Comparison of ENCODE assay signal across 8 mouse cellular contexts in the genomic region with DNA sequence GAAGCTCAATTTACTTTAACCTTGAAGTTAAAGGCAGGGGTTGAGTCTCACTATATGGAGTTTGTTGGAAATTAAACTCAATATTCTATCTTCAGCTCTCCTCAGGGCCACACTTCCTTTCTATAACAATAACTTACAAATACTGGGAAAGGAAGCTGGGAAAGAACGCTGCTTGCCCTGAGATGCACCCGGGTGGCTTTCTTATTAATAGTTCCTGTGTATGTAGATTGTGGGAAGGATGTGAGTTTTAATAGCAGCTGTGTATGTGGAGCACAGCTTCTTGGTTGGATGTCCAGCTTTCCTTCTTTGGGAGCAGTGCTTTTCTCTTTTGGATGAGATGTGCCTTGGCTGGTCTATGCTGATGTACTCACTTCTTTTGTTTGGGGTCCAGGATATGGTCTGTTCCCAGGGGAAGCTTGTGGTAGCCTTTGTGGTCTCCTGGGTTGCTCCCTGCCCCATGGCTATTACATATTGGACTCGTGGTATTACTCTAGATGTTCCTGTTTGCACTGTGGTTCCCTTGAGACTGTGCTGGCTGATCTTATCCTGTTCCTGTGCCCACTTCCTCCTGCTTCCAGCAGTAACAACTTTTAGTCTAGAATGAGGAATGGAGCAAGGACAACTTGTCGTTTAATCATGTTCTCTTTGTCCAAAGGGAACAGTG.
DNase-seq lines count a peak whose midpoint lies in the region; ATAC-seq and TF ChIP-seq lines count a peak whose summit lies in the region.

No protein-coding gene starts in this region.

- H3K4me1 ChIP-seq in lung, adult 2 months (ENCODE audit: control insufficient read depth, insufficient read depth, low read length): peaks cover 25% of the 10 kb centered on the region
- 0 out of 2 replicates have a peak, but pooled peaks cover 2% of the 10 kb centered on the region for H3K4me1 ChIP-seq in kidney, embryonic 15.5 days
- H3K4me1 ChIP-seq in stomach, embryonic 14.5 days (ENCODE audit: control insufficient read depth, insufficient read depth, low read length): no peaks in the 10 kb centered on the region

- 25% methylated on average over 4 of the region's 4 CpGs for WGBS in lung, adult 2 months
- WGBS in kidney, embryonic 15.5 days: 70% methylated on average over 4 of the region's 4 CpGs
- WGBS in stomach, embryonic 14.5 days: 76% methylated on average over 4 of the region's 4 CpGs

- 0 out of 2 replicates have a peak, but pooled peaks cover 5% of the 10 kb centered on the region for H3K36me3 ChIP-seq in kidney, embryonic 15.5 days
- no peaks in the 10 kb centered on the region for H3K36me3 ChIP-seq in stomach, embryonic 14.5 days (ENCODE audit: control insufficient read depth, insufficient read depth, low read length)

- H3K4me2 ChIP-seq in kidney, embryonic 15.5 days: no peak overlapping the region
- no peak overlapping the region for H3K4me2 ChIP-seq in stomach, embryonic 14.5 days (replicated peaks; ENCODE audit: low read depth, low read length)

- H3K9me3 ChIP-seq in kidney, embryonic 15.5 days (replicated peaks): no peaks in the 10 kb centered on the region
- H3K9me3 ChIP-seq in stomach, embryonic 14.5 days (ENCODE audit: control insufficient read depth, low read depth, low read length): no peaks in the 10 kb centered on the region

- DNase-seq in lung, adult 18-20 months: peak; percentile 26 to 48
- no peak for DNase-seq in lung, adult 2 months
- DNase-seq in heart, adult 18-20 months: peak; percentile 68 to 80
- DNase-seq in thymus, postnatal 25 days: no peak
- DNase-seq in embryo, embryonic 9.5 days (ENCODE audit: extremely low spot score): no peak
- DNase-seq in layer of hippocampus, adult 9-10 months (ENCODE audit: low spot score): no peak

- TF ChIP-seq CTCF in lung, adult 2 months (IDR thresholded peaks at IDR 0.05; ENCODE audit: insufficient read depth, low read length): no peak

- no peak overlapping the region for H3K4me3 ChIP-seq in lung, adult 2 months (replicated peaks; ENCODE audit: extremely low read depth, low read depth, low read length)
- H3K4me3 ChIP-seq in kidney, embryonic 15.5 days (replicated peaks): no peak overlapping the region
- no peak overlapping the region for H3K4me3 ChIP-seq in stomach, embryonic 14.5 days (ENCODE audit: low read depth, low read length)

- no peak overlapping the region for H3K9ac ChIP-seq in kidney, embryonic 15.5 days
- no peak overlapping the region for H3K9ac ChIP-seq in stomach, embryonic 14.5 days (replicated peaks; ENCODE audit: low read depth, low read length)

- H3K27ac ChIP-seq in kidney, embryonic 15.5 days: peak overlapping the region; percentile 48; the same call in 1 of the 2 replicates
- peak overlapping the region; percentile 33; the same call in 1 of the 2 replicates for H3K27ac ChIP-seq in stomach, embryonic 14.5 days (ENCODE audit: low read length)

- no peak for TF ChIP-seq POLR2A in lung, adult 2 months (IDR thresholded peaks at IDR 0.05; ENCODE audit: borderline replicate concordance, extremely low read depth, low read depth, low read length)

- ATAC-seq in kidney, embryonic 15.5 days (replicated peaks; ENCODE audit: low FRiP score): no peak
- no peak for ATAC-seq in stomach, embryonic 14.5 days (ENCODE audit: insufficient number of reproducible peaks, insufficient read depth, low FRiP score, low read depth)

- H3K27me3 ChIP-seq in kidney, embryonic 15.5 days: no peaks in the 10 kb centered on the region
- no peaks in the 10 kb centered on the region for H3K27me3 ChIP-seq in stomach, embryonic 14.5 days (ENCODE audit: control insufficient read depth, insufficient read depth, low read length)

Comparison
In these comparisons a context has a peak if more than half of its experiments do, and no peak if none do; other contexts are left out.
1. DNase-seq: peak in lung, adult 18-20 months (2 of 2) and heart, adult 18-20 months (2 of 2); none in lung, adult 2 months (single experiment), thymus, postnatal 25 days (single experiment), embryo, embryonic 9.5 days (single experiment) and layer of hippocampus, adult 9-10 months (single experiment).